Mouse (Mus musculus) layer of hippocampus, adult 8-10 months (tissue): ENCODE results near the gene Inmt. TPM values are rescaled to one million over a fixed set of nuclear protein-coding genes. Genes with fewer than 3 reads are reported as not detected.

Source experiments
- DNase-seq, 2 experiments: peaks; one replicate each; pipeline ENCODE4 v3.0.0; 2022; ENCODE audit warnings: low spot score in 2 of 2
- total RNA-seq, 4 experiments: library from RNA; stranded (reverse); gene quantifications; 2 replicates each; pipeline ENCODE4 v1.2.4; 2022

The Inmt gene
- total RNA-seq, 4 experiments from 2014 or later: 1.2 to 6.0 (median 3.1) TPM

- no peak for DNase-seq
These were observed 5.0 kb downstream of the Inmt start for GRCm38 (mm10) chr6:55169818-55170217.

- peak; percentile 68 to 81 for DNase-seq
These were observed 7.9 kb downstream of the Inmt start for GRCm38 (mm10) chr6:55166777-55167463.

GRCm38 (mm10) chr6:55163046-55163584 lies 11.7 kb downstream of the Inmt start:
- no peak for DNase-seq

DNA sequence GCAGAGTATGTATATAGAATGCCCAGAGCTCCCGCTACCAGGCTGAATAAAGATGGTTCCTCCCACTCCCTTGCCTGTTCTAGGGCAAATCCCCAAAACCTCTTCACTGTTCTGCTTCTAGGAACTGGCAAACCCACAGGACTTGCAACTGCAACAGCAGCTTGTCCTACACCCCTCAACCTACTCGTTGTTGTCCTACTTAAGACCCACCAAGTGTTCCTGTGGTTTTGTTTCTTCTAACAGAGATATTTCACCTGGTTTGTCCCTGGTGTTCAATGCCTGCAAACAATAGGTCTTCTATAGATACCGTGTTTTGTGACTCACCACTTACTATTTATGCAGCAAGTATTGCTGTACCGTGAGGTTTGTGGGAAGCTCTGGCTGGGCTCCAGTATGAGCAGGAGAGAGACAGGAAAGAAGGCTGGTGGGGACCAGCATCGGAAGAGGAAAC lies 13.5 kb downstream of the Inmt start:
- peak; percentile 74 to 77 for DNase-seq

DNA sequence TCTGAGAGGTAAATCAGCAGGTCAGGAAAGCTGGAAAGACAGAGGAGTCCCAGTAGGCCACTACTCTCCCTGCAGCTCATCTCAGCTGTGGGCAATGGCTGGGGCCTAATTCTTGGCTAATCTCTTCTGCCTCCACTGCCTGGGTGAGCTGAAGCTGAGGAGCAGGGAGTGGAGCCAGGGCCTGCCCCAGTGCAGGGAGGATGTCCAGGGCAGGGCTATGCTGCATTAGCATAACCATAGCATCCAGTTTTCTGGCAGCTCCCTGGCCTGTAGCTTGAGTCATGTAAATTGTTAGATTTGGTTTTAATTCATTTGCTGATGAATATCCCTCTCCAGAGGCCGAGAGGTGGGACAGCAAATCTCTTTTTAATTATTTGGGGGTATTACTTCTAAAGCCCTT lies 15.6 kb downstream of the Inmt start:
- no peak for DNase-seq

- no peak for DNase-seq
These were observed 22.6 kb downstream of the Inmt start for GRCm38 (mm10) chr6:55152226-55152625.

DNA sequence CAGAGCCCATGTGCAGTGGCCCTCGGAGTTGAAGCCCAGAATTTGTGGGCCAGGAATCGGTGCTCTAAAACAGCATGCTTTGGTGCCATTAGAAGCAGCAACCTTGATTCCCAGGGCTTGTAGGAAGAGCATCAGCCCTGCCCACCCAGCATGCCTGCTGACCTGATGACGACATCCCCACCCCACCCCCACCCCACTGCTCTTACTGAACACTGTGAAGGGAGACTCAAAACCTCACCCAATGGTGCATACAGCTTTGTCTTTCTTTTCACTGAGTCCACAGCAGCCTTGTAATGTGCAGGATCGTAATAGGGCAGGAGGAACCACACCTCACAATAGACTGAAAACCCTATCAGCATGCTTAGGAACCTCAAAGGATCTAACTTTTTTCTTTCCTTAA lies 28.7 kb downstream of the Inmt start:
- DNase-seq: no peak

GRCm38 (mm10) chr6:55145285-55145684 lies 29.6 kb downstream of the Inmt start:
- DNase-seq: no peak

- no peak for DNase-seq
These were observed 36.5 kb downstream of the Inmt start for GRCm38 (mm10) chr6:55138343-55138742.

- no peak for DNase-seq
These were observed 41.4 kb downstream of the Inmt start for GRCm38 (mm10) chr6:55133425-55133824.

- DNase-seq: no peak
These were observed 42.0 kb downstream of the Inmt start, which contains the start of gene Crhr2 for GRCm38 (mm10) chr6:55132794-55133193. TSS of gene Crhr2 (minus strand) at chr6:55133016.

- no peak for DNase-seq
These were observed 43.5 kb downstream of the Inmt start for GRCm38 (mm10) chr6:55131301-55131700.

GRCm38 (mm10) chr6:55130631-55131030 lies 44.2 kb downstream of the Inmt start:
- DNase-seq: no peak

GRCm38 (mm10) chr6:55128391-55128790 lies 46.5 kb downstream of the Inmt start:
- DNase-seq: no peak

DNA sequence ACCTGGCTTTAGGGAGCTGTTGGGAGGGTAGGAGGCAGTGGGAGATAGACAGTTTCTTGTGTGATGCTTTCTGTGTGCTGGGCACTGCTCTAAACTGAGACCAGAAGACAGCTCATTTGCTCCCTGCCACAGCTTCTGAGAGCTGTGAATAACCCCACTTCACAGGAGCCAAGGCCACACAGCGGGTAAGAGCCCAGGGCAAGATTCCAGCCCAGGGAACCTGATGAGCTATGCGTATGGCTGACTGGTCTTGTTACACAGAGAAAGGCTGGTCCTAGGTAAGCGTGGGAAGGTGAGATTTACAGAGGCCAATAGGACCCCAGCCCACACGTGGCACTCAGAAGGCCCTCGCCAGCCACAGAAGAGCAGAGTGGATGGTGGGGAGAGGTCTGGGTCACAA lies 48.3 kb downstream of the Inmt start:
- DNase-seq: no peak

- DNase-seq: no peak
These were observed 51.8 kb downstream of the Inmt start for GRCm38 (mm10) chr6:55123056-55123455.

Other genes starting within 250 kb of the Inmt start
- 1 to 10 TPM; 4.7 to 7.6 (median 6.2) TPM for gene Nod1, start 202.4 kb downstream of the Inmt start, total RNA-seq
- 10 to 100 TPM; 30.2 to 38.7 (median 34.5) TPM for gene Ggct, start 182.1 kb downstream of the Inmt start, total RNA-seq
- gene Gars, start 137.0 kb downstream of the Inmt start, total RNA-seq: 100 to 1,000 TPM; 125 to 137 (median 130) TPM
- gene Crhr2, start 42.0 kb downstream of the Inmt start, total RNA-seq: 1 to 10 TPM; 4.0 to 5.9 (median 5.3) TPM
- gene Mindy4, start 28.3 kb upstream of the Inmt start, total RNA-seq: 10 to 100 TPM; 11.9 to 13.8 (median 12.8) TPM
- gene Aqp1, start 161.4 kb upstream of the Inmt start, total RNA-seq: 1 to 10 TPM in 2 of 4 experiments, under 1 TPM in 2; 0.19 to 1.3 (median 0.85) TPM
- not detected for gene Ghrhr, start 201.3 kb upstream of the Inmt start, total RNA-seq